Mouse (Mus musculus) embryonic fibroblast, embryonic 13.5 days (primary cell): ENCODE measurements around the gene Gm10643.

Experiments
- CTCF ChIP-seq: IDR thresholded peaks from 2 replicates; pipeline ENCODE4 v1.5.1; 2011; ENCODE audit warnings: mild to moderate bottlenecking, control low read depth, low read length, moderate library complexity, borderline replicate concordance; ENCODE audit not compliant: insufficient read depth
- POLR2A ChIP-seq: IDR thresholded peaks from 2 replicates; pipeline ENCODE4 v1.6.1; 2011; ENCODE audit warnings: low read depth, mild to moderate bottlenecking, control low read depth, low read length, moderate library complexity

- no peak for TF ChIP-seq CTCF
- no peak for TF ChIP-seq POLR2A
Observed at GRCm38 (mm10) chr8:84029272-84029671, 35.7 kb downstream of the Gm10643 start.
